Mouse (Mus musculus) heart, postnatal 0 days (tissue): ENCODE measurements at regions not wholly inside any gene's neighbourhood (a gene's known extent, or its start where the extent isn't known, plus 50 kb on each side); places are given as distances from the start of the nearest gene placed in this dataset.

Experiments
- CTCF ChIP-seq: IDR thresholded peaks from 2 replicates; pipeline ENCODE4 v1.5.1; 2016; ENCODE audit warnings: antibody characterized with exemption, control low read depth, low read depth
- EP300 ChIP-seq: IDR thresholded peaks from 2 replicates; pipeline ENCODE4 v1.6.1; 2016; ENCODE audit warnings: antibody characterized with exemption, low read depth

- TF ChIP-seq CTCF (no peak), EP300 (no peak)
These were observed 1449.6 kb downstream of the Gsdmc2 start for GRCm38 (mm10) chr15:62395377-62395776.
